Mouse (Mus musculus) small intestine, adult 2 months (tissue): Measurements from ENCODE around the gene Tmem141. TPM values are rescaled to one million over a fixed set of nuclear protein-coding genes. Genes with fewer than 3 reads are reported as not detected.

Experiments
- H3K27ac ChIP-seq: fragments of 200-500 bp; 2 replicates; pipeline ENCODE4 v1.5.1; 2012; ENCODE audit warnings: low read depth, low read length, control low read depth, inconsistent platforms; ENCODE audit not compliant: insufficient read depth
- H3K27me3 ChIP-seq: fragments of 200-500 bp; 2 replicates; pipeline ENCODE4 v1.6.1; 2012; ENCODE audit warnings: mild to moderate bottlenecking, moderate library complexity, low read length, inconsistent platforms; ENCODE audit not compliant: control insufficient read depth, insufficient read depth
- H3K36me3 ChIP-seq: fragments of 200-500 bp; 2 replicates; pipeline ENCODE4 v1.6.1; 2012; ENCODE audit warnings: mild to moderate bottlenecking, low read length, control low read depth, inconsistent platforms; ENCODE audit not compliant: control insufficient read depth, insufficient read depth
- H3K4me1 ChIP-seq: fragments of 200-500 bp; 2 replicates; pipeline ENCODE4 v1.6.1; 2012; ENCODE audit warnings: low read length, inconsistent platforms, mixed read lengths; ENCODE audit not compliant: control insufficient read depth, insufficient read depth, insufficient read length
- H3K4me3 ChIP-seq: fragments of 200-500 bp; 2 replicates; pipeline ENCODE4 v1.5.1; 2012; ENCODE audit warnings: low read depth, mild to moderate bottlenecking, control low read depth, inconsistent platforms, low read length, moderate library complexity
- CTCF ChIP-seq: fragments of 200-500 bp; IDR thresholded peaks from 2 replicates; pipeline ENCODE4 v1.5.1; 2012; ENCODE audit warnings: low read depth, mild to moderate bottlenecking, control low read depth, inconsistent platforms, low read length, moderate library complexity, mixed read lengths; ENCODE audit not compliant: insufficient replicate concordance, insufficient read length; ENCODE audit errors: extremely low read depth
- POLR2A ChIP-seq: fragments of 200-500 bp; IDR thresholded peaks from 2 replicates; pipeline ENCODE4 v1.6.1; 2012; ENCODE audit warnings: low read depth, mild to moderate bottlenecking, control low read depth, inconsistent platforms, low read length, moderate library complexity
- WGBS: fragments of 180-500 bp; shearing (Covaris S2); methylation state at CpG from one replicate; pipeline ENCODE4 v1.1.7; 2018; 5-methylcytosine and 5-hydroxymethylcytosine counted together
- polyA plus RNA-seq: library from polyadenylated mRNA; depleted of rRNA; stranded (reverse); fragments of >200 nt; gene quantifications from 2 replicates; pipeline ENCODE4 v1.2.3, GENCODE M21; 2012

Gene Tmem141
- polyA plus RNA-seq, 1 experiment, result 10.0 TPM

DNA sequence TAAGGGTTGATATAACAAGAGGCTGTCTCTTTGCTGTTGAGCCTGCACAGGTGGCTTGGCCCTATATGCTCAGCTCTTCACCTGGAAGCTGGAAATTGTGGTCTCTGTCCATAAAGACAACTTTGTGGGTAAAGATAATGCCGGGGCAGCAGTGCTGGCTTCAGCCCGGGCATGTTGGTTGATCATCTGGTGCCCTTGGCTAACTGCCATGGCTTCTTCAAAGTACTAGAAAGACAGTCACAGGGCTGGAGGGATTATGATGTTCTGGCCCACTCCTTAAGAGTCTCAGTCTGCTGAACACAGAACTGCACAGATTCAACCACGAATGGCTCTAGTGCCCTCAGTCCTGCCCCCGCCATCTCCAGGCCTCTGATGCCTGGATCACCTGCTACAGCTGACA, 35.4 kb upstream of the Tmem141 start:
- 61% methylated on average over 4 of the region's 4 CpGs for WGBS
- Histone ChIP-seq H3K36me3 (no peaks in the 10 kb centered on the region), H3K27ac (no peak overlapping the region), H3K27me3 (no peaks in the 10 kb centered on the region), H3K4me1 (peaks cover 3% of the 10 kb centered on the region; the same call in 1 of the 2 replicates), H3K4me3 (no peak overlapping the region)
- TF ChIP-seq POLR2A, result no peak
- TF ChIP-seq CTCF, result no peak

DNA sequence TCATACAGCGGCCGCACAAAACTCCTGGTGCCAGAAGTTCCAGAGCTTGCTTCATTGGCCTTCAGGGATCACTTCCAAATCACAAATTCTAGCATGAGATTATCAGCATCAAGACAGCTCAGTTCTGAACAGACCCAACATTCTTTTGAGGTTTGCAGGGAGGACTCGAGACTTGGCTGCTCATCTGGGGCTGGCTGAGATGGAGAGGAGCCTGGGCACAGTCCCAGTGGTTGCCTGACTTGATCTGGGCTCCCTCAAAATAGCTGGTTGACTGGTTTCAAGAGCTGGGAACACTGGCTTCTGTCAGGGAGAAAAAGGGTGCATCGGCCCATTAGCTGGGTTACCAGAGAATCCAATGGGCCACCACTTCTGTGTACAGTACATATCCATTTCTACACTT, 34.9 kb upstream of the Tmem141 start:
- no peaks in the 10 kb centered on the region for H3K36me3 ChIP-seq
- TF ChIP-seq CTCF, result no peak
- TF ChIP-seq POLR2A, result no peak
- H3K27ac ChIP-seq, result no peak overlapping the region
- peaks cover 3% of the 10 kb centered on the region; the same call in 1 of the 2 replicates for H3K4me1 ChIP-seq
- H3K4me3 ChIP-seq, result no peak overlapping the region
- 84% methylated on average over 4 of the region's 4 CpGs for WGBS
- H3K27me3 ChIP-seq, result no peaks in the 10 kb centered on the region

DNA sequence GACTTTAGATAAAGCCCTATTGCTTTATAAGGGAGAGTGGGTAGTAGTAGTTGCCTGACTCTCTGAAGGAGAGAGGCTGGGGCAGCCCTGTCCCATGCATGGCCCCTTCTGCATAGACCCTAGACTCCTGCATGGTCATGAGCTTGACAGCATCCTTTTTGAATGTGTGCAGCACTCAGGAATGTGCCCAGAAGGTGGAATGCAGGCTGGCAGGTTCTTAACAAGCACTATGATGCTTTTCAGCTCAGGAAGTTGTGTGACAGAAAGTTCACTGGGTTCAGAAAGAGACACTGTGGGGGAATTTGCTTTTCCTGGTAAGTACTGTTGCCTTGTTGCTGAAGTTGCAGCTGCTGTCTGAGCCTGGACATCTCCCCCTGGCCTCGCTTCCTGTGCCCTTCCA, 32.7 kb upstream of the Tmem141 start:
- Histone ChIP-seq H3K4me1 (peaks cover 3% of the 10 kb centered on the region; the same call in 1 of the 2 replicates), H3K4me3 (no peak overlapping the region), H3K27ac (no peak overlapping the region), H3K27me3 (no peaks in the 10 kb centered on the region), H3K36me3 (no peaks in the 10 kb centered on the region)
- 40% methylated on average over 1 of the region's 1 CpGs for WGBS
- TF ChIP-seq CTCF (no peak), POLR2A (no peak)

DNA sequence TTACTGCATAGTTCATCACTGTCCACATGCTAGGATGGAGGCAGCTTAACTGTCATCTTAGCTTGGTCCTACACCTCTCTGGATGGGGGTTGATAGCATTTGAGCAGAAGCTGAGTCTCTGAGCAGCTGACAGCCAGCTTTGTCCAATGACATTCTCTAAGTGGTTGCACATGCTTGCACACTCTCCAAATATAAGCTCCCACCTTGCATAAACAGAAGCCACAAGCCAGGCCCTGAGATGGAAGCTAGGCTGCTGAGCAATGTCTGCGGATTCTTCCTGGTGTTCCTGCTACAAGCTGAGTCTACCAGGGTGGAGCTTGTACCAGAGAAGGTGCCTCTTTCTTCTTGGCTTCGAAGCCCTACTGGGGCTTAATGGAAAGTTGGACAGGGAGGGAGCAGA, 31.1 kb upstream of the Tmem141 start, which contains the start of gene Lcn8:
Lcn8 (plus strand) TSS at position 219 of the 400 bp plus-strand sequence.
- Histone ChIP-seq H3K4me3 (no peak within 1 kb of the TSS), H3K36me3 (no peaks in the 10 kb centered on the region), H3K27me3 (no peaks in the 10 kb centered on the region), H3K27ac (no peak within 1 kb of the TSS), H3K4me1 (no peaks in the 10 kb centered on the region)
- 61% methylated on average over 2 of the region's 2 CpGs for WGBS
- no peak for TF ChIP-seq CTCF
- TF ChIP-seq POLR2A, result no peak

DNA sequence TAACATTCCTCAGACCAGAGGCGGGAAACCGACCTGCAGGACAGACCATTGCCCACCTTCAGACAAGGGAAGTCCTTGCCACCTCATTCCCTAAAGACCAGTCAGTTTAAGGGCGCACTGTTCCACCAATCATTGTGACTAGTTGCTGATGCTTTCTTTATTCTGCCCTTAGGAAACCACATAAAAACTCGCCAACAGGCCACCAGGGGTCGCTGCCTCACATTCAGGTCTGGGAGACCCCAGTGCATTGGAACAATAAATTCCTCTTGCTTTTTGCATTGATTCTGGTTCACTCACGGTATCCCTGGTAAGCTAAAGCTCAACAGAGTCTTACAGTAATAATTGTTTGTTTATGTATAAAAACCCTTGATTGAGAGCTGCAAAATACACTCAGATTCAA, 18.1 kb upstream of the Tmem141 start:
- H3K27me3 ChIP-seq, result no peaks in the 10 kb centered on the region
- H3K4me3 ChIP-seq, result no peak overlapping the region
- no peaks in the 10 kb centered on the region for H3K36me3 ChIP-seq
- no peak for TF ChIP-seq POLR2A
- peak; percentile 54; the same call in 1 of the 2 replicates for TF ChIP-seq CTCF
- WGBS, result 19% methylated on average over 6 of the region's 6 CpGs
- H3K27ac ChIP-seq, result no peak overlapping the region
- no peaks in the 10 kb centered on the region for H3K4me1 ChIP-seq

DNA sequence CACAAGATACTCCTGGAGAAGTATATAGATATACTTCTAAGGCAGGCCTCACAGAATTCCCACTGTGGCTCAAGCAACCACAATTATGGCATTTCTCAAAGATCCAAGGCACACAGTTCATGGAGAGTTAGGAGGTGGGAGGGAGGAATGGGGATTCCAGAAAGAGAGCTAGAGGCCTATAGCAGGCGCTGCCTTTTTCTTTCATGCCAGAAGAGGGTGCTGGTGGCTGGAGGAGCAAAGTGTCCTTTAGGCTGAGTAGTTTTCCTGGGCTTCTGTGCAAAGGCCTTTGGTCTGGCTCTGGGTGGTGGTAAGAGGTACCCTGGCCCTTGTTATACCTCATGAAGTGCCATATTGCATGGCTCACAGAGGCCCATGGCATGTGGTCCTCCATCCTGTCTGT, 12.2 kb upstream of the Tmem141 start:
- H3K4me1 ChIP-seq, result no peaks in the 10 kb centered on the region
- H3K4me3 ChIP-seq, result no peak overlapping the region
- TF ChIP-seq CTCF, result no peak
- no peak for TF ChIP-seq POLR2A
- H3K27ac ChIP-seq, result no peak overlapping the region
- H3K36me3 ChIP-seq, result no peaks in the 10 kb centered on the region
- no peaks in the 10 kb centered on the region for H3K27me3 ChIP-seq
- 56% methylated on average over 1 of the region's 1 CpGs for WGBS

DNA sequence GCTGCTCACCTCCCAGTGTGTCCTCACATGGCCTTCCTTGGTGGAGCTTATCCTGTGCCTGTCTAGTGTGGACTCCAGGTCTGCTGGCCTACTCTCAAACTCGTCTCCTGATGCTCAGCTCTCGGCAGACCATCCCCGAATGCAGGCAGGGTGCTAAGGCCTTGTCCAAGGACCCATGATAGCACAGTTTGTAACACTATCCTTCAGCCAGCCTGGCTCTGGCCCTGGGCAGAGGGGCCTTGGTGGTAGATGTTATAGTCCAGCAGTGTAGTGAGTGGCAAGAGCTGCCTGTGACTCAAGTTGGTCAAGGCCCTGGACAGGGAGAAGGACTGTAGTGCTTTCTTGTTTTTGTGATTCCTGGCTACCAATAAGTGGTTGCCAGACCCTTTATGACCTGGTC, 11.8 kb upstream of the Tmem141 start:
- Histone ChIP-seq H3K27ac (no peak overlapping the region), H3K4me3 (no peak overlapping the region), H3K36me3 (no peaks in the 10 kb centered on the region), H3K27me3 (no peaks in the 10 kb centered on the region), H3K4me1 (no peaks in the 10 kb centered on the region)
- 80% methylated on average over 3 of the region's 3 CpGs for WGBS
- no peak for TF ChIP-seq CTCF
- no peak for TF ChIP-seq POLR2A
